8 mouse cellular contexts compared by ENCODE assay signal in the genomic region with DNA sequence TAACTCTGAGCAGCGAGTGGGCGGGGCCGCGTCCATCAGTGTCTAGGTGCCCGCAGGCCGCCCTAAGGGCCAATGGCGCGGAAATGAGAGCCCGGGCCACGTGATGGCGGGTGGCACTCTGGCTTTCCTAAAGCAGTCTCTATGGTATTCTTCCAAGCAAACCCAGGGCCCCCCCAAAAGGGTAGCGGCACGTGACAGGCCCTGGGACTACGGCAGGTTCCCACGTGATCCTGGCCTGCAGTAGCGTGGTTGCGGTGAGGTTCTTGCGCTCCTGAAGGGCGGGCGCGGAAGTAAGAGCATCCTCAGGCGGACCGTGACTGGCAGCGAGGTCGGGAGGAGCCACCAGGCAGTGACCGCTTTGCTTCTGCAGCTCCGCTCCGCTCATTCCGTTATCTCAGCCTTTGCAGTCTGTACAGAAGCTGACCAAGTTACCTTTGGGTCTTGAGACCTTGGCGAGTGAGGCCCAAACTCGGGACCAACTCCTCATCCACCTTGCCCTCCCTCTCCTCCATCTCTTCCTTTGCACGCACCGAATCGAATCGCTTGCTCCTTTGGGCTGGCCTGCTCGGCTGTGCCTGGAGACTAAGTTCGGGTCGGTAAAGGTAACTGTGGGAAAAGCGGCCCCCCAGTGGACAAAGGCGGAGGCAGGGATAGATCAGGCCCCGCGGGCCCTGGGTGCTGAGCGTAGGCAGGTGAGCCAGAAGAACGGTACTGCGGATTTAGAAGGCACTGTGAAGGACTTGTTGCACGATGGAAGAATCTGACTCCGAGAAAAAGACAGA. TPM values are rescaled to one million over a fixed set of nuclear protein-coding genes. Genes with fewer than 3 reads are reported as not detected.
DNase-seq lines count a peak whose midpoint lies in the region; ATAC-seq lines count a peak whose summit lies in the region.

TSS of gene Rragb (plus strand) at position 248 of the 782 bp plus-strand sequence.

- H3K36me3 ChIP-seq in hindbrain, embryonic 14.5 days (replicated peaks; ENCODE audit: control insufficient read depth, insufficient read depth), result no peaks in the 10 kb centered on the region

- peak; percentile 74 for DNase-seq in R1 (ENCODE audit: low read depth, low spot score)
- peak; percentile 89 to 94 for DNase-seq in cerebellum, postnatal 25 days
- peak; percentile 51 to 66 for DNase-seq in frontal cortex, postnatal 25 days (ENCODE audit: low spot score in 2 of 2)
- peak; percentile 74 for DNase-seq in hindbrain, embryonic 14.5 days (ENCODE audit: low spot score)
- DNase-seq in layer of hippocampus, postnatal 36 days, result peak; percentile 79 to 81
- peak; percentile 76 for DNase-seq in lung, postnatal 25 days (ENCODE audit: low spot score)
- peak; percentile 74 for DNase-seq in retina, adult 2 months (ENCODE audit: low read depth, low spot score)
- DNase-seq in thymus, postnatal 25 days, result peak; percentile 65

- H3K27ac ChIP-seq in hindbrain, embryonic 14.5 days, result peak within 1 kb of the TSS; percentile 51

- H3K4me3 ChIP-seq in hindbrain, embryonic 14.5 days (replicated peaks; ENCODE audit: low read length), result peak within 1 kb of the TSS; percentile 53

- peak within 1 kb of the TSS; percentile 55 for H3K9ac ChIP-seq in hindbrain, embryonic 14.5 days

- no peaks in the 10 kb centered on the region; the same call in none of the 2 replicates for H3K27me3 ChIP-seq in hindbrain, embryonic 14.5 days (ENCODE audit: control insufficient read depth, insufficient read depth, low read length)

- H3K4me2 ChIP-seq in hindbrain, embryonic 14.5 days (replicated peaks), result peak within 1 kb of the TSS; percentile 58

- no peaks in the 10 kb centered on the region for H3K4me1 ChIP-seq in hindbrain, embryonic 14.5 days (replicated peaks; ENCODE audit: control insufficient read depth, insufficient read depth, low read length)

- 16% methylated on average over 47 of the region's 47 CpGs for WGBS in hindbrain, embryonic 14.5 days

- no peaks in the 10 kb centered on the region for H3K9me3 ChIP-seq in hindbrain, embryonic 14.5 days (ENCODE audit: control insufficient read depth, low read length)

- ATAC-seq in hindbrain, embryonic 14.5 days (ENCODE audit: low FRiP score), result peak; percentile 99

RNA-seq across cellular contexts. Expression of gene Rragb, which starts in this region (rescaled TPM):
- polyA plus RNA-seq in hindbrain, embryonic 14.5 days (2014; fragmentation: Nextera tagmentation; extraction: Ambion mirVana), result 10.0 TPM in 2 replicates
- 100 to 1,000 TPM in 1 of 2 experiments, 10 to 100 TPM in 1; 83.3 to 105 TPM for total RNA-seq in layer of hippocampus, postnatal 36 days (2021)

Comparison
In these comparisons a context has a peak if more than half of its experiments do, and no peak if none do; other contexts are left out.
1. Peak in every context shown above with its lines: DNase-seq, ATAC-seq, H3K4me3 ChIP-seq and H3K27ac ChIP-seq.